Mouse (Mus musculus) small intestine, adult 2 months (tissue): Measurements from ENCODE around the gene Sppl3.

Experiments
- CTCF ChIP-seq: fragments of 200-500 bp; IDR thresholded peaks from 2 replicates; pipeline ENCODE4 v1.5.1; 2012; ENCODE audit warnings: low read depth, mild to moderate bottlenecking, control low read depth, inconsistent platforms, low read length, moderate library complexity, mixed read lengths; ENCODE audit not compliant: insufficient replicate concordance, insufficient read length; ENCODE audit errors: extremely low read depth
- POLR2A ChIP-seq: fragments of 200-500 bp; IDR thresholded peaks from 2 replicates; pipeline ENCODE4 v1.6.1; 2012; ENCODE audit warnings: low read depth, mild to moderate bottlenecking, control low read depth, inconsistent platforms, low read length, moderate library complexity

DNA sequence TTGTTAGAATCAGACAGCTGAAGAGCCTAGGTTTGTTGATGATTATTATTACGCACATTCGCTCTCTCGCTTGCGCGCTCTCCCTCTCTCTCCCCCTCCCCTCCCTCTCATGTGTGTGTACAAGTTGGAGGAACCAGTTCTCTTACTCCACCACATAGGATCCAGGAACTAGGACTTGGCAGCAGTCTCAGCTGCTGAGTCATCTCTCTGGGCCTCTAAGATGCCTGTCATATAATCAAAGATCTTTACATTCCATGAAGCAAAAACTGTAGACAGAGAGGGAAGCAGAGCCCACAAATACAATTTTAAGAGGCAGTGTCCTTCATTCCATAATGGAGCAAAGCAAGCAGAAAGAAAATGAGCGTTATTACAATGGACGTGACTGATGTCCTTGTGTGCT, 61.2 kb downstream of the Sppl3 start:
- TF ChIP-seq CTCF (no peak), POLR2A (no peak)
